Mouse (Mus musculus) olfactory bulb, adult 2 months (tissue): ENCODE results near the gene Gstcd. TPM values are rescaled to one million over a fixed set of nuclear protein-coding genes. Genes with fewer than 3 reads are reported as not detected.

Experiments used
- H3K27ac ChIP-seq: fragments of 200-500 bp; 2 replicates; pipeline ENCODE4 v1.5.1; 2012; ENCODE audit warnings: low read depth, low read length; ENCODE audit not compliant: insufficient read depth
- H3K4me1 ChIP-seq: fragments of 200-500 bp; 2 replicates; pipeline ENCODE4 v1.6.1; 2012; ENCODE audit warnings: low read length; ENCODE audit not compliant: control insufficient read depth, insufficient read depth
- H3K4me3 ChIP-seq: fragments of 200-500 bp; 2 replicates; pipeline ENCODE4 v1.5.1; 2012; ENCODE audit warnings: mild to moderate bottlenecking, low read depth, low read length, moderate library complexity; ENCODE audit not compliant: insufficient read depth
- CTCF ChIP-seq: fragments of 200-500 bp; IDR thresholded peaks from 2 replicates; pipeline ENCODE4 v1.5.1; 2012; ENCODE audit warnings: low read depth, mild to moderate bottlenecking, low read length, moderate library complexity; ENCODE audit not compliant: insufficient read depth
- POLR2A ChIP-seq: fragments of 200-500 bp; IDR thresholded peaks from 2 replicates; pipeline ENCODE4 v1.6.1; 2012; ENCODE audit warnings: mild to moderate bottlenecking, low read depth, low read length, moderate library complexity; ENCODE audit not compliant: insufficient read depth
- WGBS: fragments of 180-500 bp; shearing (Covaris S2); methylation state at CpG from one replicate; pipeline ENCODE4 v1.1.7; 2018; 5-methylcytosine and 5-hydroxymethylcytosine counted together
- polyA plus RNA-seq: library from polyadenylated mRNA; stranded (reverse); fragments of >200 nt; gene quantifications from 2 replicates; pipeline ENCODE4 v1.2.4, GENCODE M21; 2012; ENCODE audit warnings: low replicate concordance; ENCODE audit not compliant: missing spikeins, insufficient read depth, insufficient read length

The Gstcd gene
- polyA plus RNA-seq, 1 experiment = not detected

DNA sequence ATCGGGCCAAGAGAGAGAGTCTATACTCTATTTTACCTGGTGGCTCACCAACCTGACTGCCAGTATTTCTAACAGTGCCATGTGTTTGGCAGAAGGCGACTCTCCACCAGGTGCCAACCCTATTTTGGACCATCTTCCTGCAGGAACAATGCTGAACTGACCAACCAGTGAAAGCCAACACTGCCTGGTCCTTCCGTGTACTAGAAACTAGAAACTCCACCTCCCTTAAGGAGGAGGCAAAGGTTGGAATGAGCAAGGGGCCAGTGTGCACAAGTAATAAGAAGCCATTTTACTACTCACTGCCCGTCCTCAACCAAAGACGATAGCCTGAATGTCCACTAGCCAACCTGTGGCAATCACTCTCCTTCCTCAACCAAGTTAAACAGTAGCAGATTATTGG is 145.7 kb downstream of the Gstcd start:
- TF ChIP-seq POLR2A (no peak), CTCF (no peak)
- WGBS = 97% methylated on average over 5 of the region's 5 CpGs
- peaks cover 12% of the 10 kb centered on the region for H3K4me1 ChIP-seq
- H3K4me3 ChIP-seq = no peak overlapping the region
- H3K27ac ChIP-seq = no peak overlapping the region

DNA sequence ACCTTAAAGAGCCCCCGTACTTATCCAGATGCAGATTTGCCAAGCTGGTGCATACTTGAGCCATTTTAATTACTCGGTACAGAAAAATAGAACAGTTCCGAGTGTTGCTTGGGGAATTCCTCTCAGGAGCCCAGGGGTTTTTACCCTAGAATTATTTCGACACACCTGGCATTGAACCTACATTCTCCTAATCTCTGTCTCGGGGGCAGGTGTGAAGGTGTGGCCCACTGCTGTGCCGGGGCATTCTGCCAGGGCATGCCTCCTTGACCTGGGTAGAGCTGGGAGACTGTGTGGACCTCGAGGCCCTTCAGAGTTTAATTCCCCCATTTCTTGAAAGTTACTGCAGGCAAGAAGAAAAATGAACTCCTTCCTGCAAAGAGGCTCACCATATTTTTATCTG is 146.2 kb downstream of the Gstcd start:
- no peak overlapping the region for H3K4me3 ChIP-seq
- peaks cover 12% of the 10 kb centered on the region for H3K4me1 ChIP-seq
- no peak overlapping the region for H3K27ac ChIP-seq
- 87% methylated on average over 7 of the region's 7 CpGs for WGBS
- TF ChIP-seq POLR2A = no peak
- TF ChIP-seq CTCF = no peak

DNA sequence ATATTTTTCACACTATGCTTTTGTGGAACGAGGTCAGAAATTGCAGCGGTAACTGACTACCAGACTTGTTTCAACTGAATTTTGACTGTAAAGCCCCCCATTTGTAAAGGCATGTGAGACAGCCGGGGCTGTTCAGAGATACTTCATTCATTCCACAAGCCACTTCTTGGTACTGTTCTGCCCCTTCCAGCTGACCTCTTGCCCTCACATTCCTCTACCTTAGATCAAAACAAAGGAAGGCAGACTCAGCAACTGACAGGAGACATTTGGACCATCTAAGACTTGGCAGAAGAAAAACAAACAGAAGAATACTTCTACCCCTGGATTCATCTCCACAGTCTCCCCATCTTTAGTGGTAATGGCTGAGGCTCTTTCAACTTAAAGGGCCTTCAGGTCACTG is 147.2 kb downstream of the Gstcd start:
- WGBS = 89% methylated on average over 3 of the region's 3 CpGs
- no peak overlapping the region for H3K4me3 ChIP-seq
- no peak overlapping the region for H3K27ac ChIP-seq
- H3K4me1 ChIP-seq = peaks cover 8% of the 10 kb centered on the region
- TF ChIP-seq POLR2A (no peak), CTCF (no peak)

DNA sequence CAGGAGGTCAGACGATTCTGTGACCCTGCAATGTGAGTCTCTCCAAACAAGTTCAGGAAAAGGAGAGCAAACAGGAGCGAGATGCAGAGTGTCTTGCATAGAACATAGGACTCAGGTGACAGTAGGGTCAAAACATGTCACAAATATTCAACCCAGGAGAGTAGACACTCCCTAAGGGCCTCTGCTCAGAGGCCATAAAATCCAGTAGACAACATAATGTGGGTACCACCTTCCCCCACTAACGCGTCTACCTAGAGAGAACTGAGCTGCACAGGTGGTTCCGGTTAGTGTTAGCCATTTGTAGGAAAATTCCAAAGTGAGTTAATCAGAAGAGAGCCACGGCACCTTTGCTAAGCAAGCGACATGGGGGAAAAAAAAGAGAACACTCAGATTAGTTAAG is 147.6 kb downstream of the Gstcd start:
- Histone ChIP-seq H3K4me3 (no peak overlapping the region), H3K4me1 (peaks cover 4% of the 10 kb centered on the region), H3K27ac (no peak overlapping the region)
- WGBS = 86% methylated on average over 7 of the region's 7 CpGs
- no peak for TF ChIP-seq POLR2A
- TF ChIP-seq CTCF = no peak

DNA sequence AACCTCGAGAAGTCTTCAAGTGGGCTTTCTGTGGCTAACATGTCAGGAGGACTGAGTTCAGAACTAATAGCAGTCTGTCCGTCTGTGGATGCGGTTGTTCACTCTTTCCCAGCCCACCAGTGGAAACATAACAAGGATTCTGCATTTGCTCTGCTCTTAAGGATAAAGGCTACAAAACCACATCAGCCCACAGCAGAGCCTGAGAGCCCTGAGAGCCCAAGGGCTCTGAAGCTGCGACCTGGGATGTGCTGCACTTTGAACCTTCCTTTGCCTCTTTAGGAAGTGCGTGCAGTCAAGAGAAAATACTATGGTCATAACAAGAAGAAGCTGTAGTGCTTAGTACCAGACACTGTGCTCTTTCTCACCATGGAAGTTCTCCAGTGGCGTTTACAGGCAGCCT is 149.1 kb downstream of the Gstcd start:
- Histone ChIP-seq H3K27ac (no peak overlapping the region), H3K4me1 (no peaks in the 10 kb centered on the region), H3K4me3 (no peak overlapping the region)
- no peak for TF ChIP-seq POLR2A
- TF ChIP-seq CTCF = no peak
- WGBS = 98% methylated on average over 6 of the region's 6 CpGs

DNA sequence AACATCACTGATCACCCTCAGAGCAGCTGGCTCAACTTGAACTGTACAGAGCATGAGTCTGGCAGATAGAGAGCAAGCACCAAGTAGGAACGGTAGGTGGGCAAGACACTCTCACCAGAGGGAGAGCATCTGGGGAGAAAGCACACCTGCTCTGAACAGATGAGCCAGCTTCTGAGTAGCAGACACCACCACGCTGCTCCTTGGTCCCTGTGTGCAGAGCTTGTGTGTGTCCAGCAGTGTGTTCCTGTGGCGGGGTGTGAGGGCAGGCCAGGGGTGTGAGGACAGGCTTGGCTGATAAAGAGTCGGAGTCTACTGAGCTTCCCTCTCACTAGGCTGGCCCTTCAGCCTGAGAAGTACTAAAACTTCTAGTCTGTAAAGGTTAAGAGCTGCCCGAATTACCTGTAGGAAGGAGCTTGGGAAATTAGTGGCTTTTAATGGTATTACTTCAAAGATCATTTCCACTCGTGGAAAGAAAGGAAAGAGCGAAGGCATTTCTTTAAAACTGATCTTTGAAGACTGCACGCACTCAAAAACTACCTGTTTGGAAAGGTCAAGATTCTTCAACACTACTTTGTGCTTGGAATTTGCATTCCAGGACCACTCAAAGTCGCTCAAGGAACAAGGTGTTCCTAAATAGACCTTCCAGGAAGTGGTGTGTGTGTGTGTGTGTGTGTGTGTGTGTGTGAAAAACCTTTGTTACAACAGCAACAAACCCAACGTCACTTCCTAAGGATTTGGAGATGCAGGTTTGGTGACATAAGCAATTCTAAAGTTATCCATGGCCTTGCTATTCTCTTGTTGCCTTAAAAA is 151.4 kb downstream of the Gstcd start:
- WGBS = 92% methylated on average over 10 of the region's 10 CpGs
- Histone ChIP-seq H3K4me3 (no peak overlapping the region), H3K27ac (no peak overlapping the region), H3K4me1 (no peaks in the 10 kb centered on the region)
- no peak for TF ChIP-seq CTCF
- TF ChIP-seq POLR2A = no peak

DNA sequence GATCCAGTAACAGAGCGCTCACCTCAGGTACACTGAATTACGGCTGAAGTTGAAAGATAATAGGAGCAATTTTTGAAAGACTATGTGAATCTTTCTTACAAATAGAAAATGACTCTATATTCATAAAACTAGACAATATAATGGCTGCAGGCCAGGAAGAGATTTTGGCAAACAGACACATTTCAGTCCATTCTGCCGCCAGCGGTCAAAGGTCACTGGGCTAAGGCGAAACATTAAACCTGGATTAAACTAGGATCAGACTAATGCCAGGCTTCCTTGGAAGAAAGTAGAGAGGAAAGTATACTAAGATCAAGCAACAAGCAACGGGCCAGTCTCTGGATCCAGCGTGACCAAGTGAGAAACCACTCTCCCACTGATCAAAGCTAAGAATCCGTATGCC is 152.8 kb downstream of the Gstcd start:
- Histone ChIP-seq H3K4me1 (no peaks in the 10 kb centered on the region), H3K4me3 (no peak overlapping the region), H3K27ac (no peak overlapping the region)
- no peak for TF ChIP-seq CTCF
- TF ChIP-seq POLR2A = no peak
- 87% methylated on average over 8 of the region's 8 CpGs for WGBS

DNA sequence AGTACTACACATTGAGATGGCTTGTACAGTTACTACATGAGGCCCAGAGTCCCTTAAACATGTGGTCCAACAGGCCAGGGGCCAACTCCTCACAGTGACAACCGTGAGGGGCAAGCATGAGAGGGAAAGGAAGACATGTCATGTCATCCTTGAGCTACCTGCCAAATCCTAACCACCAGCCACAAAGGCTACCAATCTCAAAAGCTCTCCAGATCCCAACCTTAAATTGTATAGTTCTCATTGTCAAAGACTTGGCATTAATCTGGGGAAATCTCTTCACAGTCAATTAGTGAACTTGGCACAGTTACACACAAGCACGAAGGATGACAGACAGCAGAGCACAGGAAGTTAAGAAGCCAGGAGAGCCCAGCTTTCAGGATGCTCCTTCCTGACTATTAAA is 157.2 kb downstream of the Gstcd start:
- Histone ChIP-seq H3K4me3 (no peak overlapping the region), H3K27ac (no peak overlapping the region), H3K4me1 (no peaks in the 10 kb centered on the region)
- TF ChIP-seq CTCF = no peak
- TF ChIP-seq POLR2A = no peak
- WGBS = 26% methylated on average over 2 of the region's 2 CpGs

Other genes with a start within 250 kb of the Gstcd start
- not detected in 2 replicates for gene Npnt, start 141.7 kb downstream of the Gstcd start, polyA plus RNA-seq
- gene Ints12, start 193 bp downstream of the Gstcd start, polyA plus RNA-seq = not detected in 2 replicates
- gene Arhgef38, start 142.9 kb upstream of the Gstcd start, polyA plus RNA-seq = not detected in 2 replicates
- gene Ppa2, start 218.1 kb upstream of the Gstcd start, polyA plus RNA-seq = not detected in 2 replicates